Mouse (Mus musculus): ENCODE results near the gene Dydc2. TPM values are rescaled to one million over a fixed set of nuclear protein-coding genes. Genes with fewer than 3 reads are reported as not detected.
A peak's percentile ranks its signal among the peaks of the same experiment; 100 is the strongest.

Dydc2 gene
- polyA plus RNA-seq, 1 experiment from 2014 or later, result not detected

DNA sequence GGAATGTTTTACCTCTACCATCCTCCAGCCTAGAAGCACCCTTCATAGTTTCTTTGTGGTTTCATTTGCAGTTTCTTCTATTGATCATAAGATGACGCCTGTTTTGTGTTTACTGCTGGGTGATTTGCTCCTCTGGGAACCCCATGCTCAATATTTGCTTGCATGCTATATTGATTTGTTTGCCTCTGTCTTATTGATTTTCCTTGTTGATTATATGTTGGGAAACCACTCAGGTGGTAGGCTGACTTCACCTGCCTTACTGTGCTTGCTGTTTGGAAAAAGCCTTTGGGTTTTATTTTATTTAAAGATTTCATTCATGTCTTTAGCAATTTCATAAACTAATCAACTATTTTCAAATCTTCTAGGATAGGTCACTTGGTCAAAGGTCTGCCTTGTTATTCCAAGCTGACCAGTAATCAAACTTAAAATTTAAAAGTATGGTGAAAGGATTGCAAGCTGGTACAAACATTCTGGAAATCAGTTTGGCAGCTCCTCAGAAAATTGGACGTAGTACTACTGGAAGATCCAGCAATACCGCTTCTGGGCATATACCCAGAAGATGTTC is 27.4 kb upstream of the Dydc2 start:
- H3K4me2 ChIP-seq (ENCODE audit: low read depth, low read length), result no peak overlapping the region
- H3K27me3 ChIP-seq (replicated peaks; ENCODE audit: control insufficient read depth, insufficient read depth, low read length), result no peaks in the 10 kb centered on the region
- H3K4me1 ChIP-seq (ENCODE audit: control insufficient read depth, insufficient read depth, low read length), result no peaks in the 10 kb centered on the region
- no peak overlapping the region for H3K4me3 ChIP-seq (ENCODE audit: low read length)
- H3K9me3 ChIP-seq (ENCODE audit: control insufficient read depth, low read length), result no peaks in the 10 kb centered on the region
- no peak overlapping the region for H3K9ac ChIP-seq (ENCODE audit: low read depth, low read length)
- no peak overlapping the region for H3K27ac ChIP-seq (ENCODE audit: low read length)
- H3K36me3 ChIP-seq (ENCODE audit: control insufficient read depth, insufficient read depth, low read length), result no peaks in the 10 kb centered on the region
- 88% methylated on average over 3 of the region's 3 CpGs for WGBS
- ATAC-seq, result no peak

- no peaks in the 10 kb centered on the region for H3K4me1 ChIP-seq (ENCODE audit: control insufficient read depth, insufficient read depth, low read length)
- no peaks in the 10 kb centered on the region for H3K27me3 ChIP-seq (replicated peaks; ENCODE audit: control insufficient read depth, insufficient read depth, low read length)
- no peak for ATAC-seq
- no peaks in the 10 kb centered on the region for H3K36me3 ChIP-seq (ENCODE audit: control insufficient read depth, insufficient read depth, low read length)
- 55% methylated on average over 1 of the region's 1 CpGs for WGBS
- H3K4me2 ChIP-seq (ENCODE audit: low read depth, low read length), result no peak overlapping the region
- no peak overlapping the region for H3K9ac ChIP-seq (ENCODE audit: low read depth, low read length)
- no peak overlapping the region for H3K27ac ChIP-seq (ENCODE audit: low read length)
- H3K9me3 ChIP-seq (ENCODE audit: control insufficient read depth, low read length), result no peaks in the 10 kb centered on the region
- no peak overlapping the region for H3K4me3 ChIP-seq (ENCODE audit: low read length)
Observed at GRCm38 (mm10) chr14:41094114-41094513, 25.1 kb upstream of the Dydc2 start.

DNA sequence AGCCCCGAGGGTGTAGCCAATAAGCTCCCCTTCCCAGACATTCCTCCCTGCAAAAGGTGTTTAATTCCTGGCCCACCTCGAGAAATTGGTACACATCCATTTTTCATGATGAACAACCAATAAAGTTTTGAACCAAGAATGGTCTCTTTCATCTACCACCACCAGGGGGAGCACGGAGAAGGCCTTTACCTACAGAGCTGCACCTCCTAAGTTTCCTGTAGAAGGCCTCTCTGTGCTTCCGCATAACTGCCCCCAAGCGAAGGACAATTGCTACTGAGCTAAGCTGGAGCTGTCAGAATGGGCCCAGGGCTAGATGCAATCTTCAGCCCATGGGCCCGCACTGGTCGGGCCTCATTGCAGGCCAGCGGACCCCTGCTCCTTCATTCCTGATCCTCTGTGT is 21.8 kb upstream of the Dydc2 start:
- no peak overlapping the region for H3K4me2 ChIP-seq (ENCODE audit: low read depth, low read length)
- no peak for ATAC-seq

DNA sequence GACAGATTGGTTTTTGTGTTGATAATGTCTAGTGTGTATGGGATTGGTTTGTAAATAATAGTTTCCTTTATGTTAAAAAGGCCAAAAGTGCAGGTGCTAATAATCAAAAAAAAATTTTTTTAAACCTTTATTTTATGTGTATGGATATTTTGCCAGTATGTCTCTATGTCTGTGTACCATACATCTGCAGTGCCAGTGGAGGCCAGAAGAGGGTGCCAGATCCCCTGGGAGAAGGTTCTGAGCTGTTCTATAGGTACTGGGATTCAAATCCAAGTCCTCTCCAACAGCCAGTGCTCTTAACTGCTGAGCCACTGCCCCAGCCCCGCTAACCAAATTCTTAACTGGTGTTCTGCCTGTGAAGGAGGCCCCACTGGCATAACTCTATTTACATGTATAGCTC is 18.5 kb upstream of the Dydc2 start:
- no peak for ATAC-seq
- WGBS, result 83% methylated on average over 1 of the region's 1 CpGs

More for the DNA sequence above, 21.8 kb upstream of the Dydc2 start:
- H3K36me3 ChIP-seq (ENCODE audit: control insufficient read depth, insufficient read depth, low read length), result no peaks in the 10 kb centered on the region
- no peak overlapping the region for H3K9ac ChIP-seq (ENCODE audit: low read depth, low read length)
- no peak overlapping the region for H3K27ac ChIP-seq (ENCODE audit: low read length)
- no peaks in the 10 kb centered on the region for H3K4me1 ChIP-seq (ENCODE audit: control insufficient read depth, insufficient read depth, low read length)
- H3K27me3 ChIP-seq (replicated peaks; ENCODE audit: control insufficient read depth, insufficient read depth, low read length), result no peaks in the 10 kb centered on the region
- no peaks in the 10 kb centered on the region for H3K9me3 ChIP-seq (ENCODE audit: control insufficient read depth, low read length)
- H3K4me3 ChIP-seq (ENCODE audit: low read length), result no peak overlapping the region
- WGBS, result 51% methylated on average over 8 of the region's 8 CpGs

GRCm38 (mm10) chr14:41082408-41082807 is 13.4 kb upstream of the Dydc2 start:
- no peaks in the 10 kb centered on the region for H3K9me3 ChIP-seq (ENCODE audit: control insufficient read depth, low read length)
- H3K4me3 ChIP-seq (ENCODE audit: low read length), result no peak overlapping the region
- no peaks in the 10 kb centered on the region for H3K4me1 ChIP-seq (ENCODE audit: control insufficient read depth, insufficient read depth, low read length)
- 85% methylated on average over 2 of the region's 2 CpGs for WGBS
- H3K27me3 ChIP-seq (replicated peaks; ENCODE audit: control insufficient read depth, insufficient read depth, low read length), result no peaks in the 10 kb centered on the region
- no peaks in the 10 kb centered on the region for H3K36me3 ChIP-seq (ENCODE audit: control insufficient read depth, insufficient read depth, low read length)
- ATAC-seq, result no peak
- H3K4me2 ChIP-seq (ENCODE audit: low read depth, low read length), result no peak overlapping the region
- H3K27ac ChIP-seq (ENCODE audit: low read length), result no peak overlapping the region
- no peak overlapping the region for H3K9ac ChIP-seq (ENCODE audit: low read depth, low read length)

More for the DNA sequence above, 18.5 kb upstream of the Dydc2 start:
- Histone ChIP-seq H3K4me1 (ENCODE audit: control insufficient read depth, insufficient read depth, low read length) (no peaks in the 10 kb centered on the region), H3K4me3 (ENCODE audit: low read length) (no peak overlapping the region), H3K27ac (ENCODE audit: low read length) (no peak overlapping the region), H3K9me3 (ENCODE audit: control insufficient read depth, low read length) (no peaks in the 10 kb centered on the region), H3K36me3 (ENCODE audit: control insufficient read depth, insufficient read depth, low read length) (no peaks in the 10 kb centered on the region), H3K27me3 (replicated peaks; ENCODE audit: control insufficient read depth, insufficient read depth, low read length) (no peaks in the 10 kb centered on the region), H3K4me2 (ENCODE audit: low read depth, low read length) (no peak overlapping the region), H3K9ac (ENCODE audit: low read depth, low read length) (no peak overlapping the region)

DNA sequence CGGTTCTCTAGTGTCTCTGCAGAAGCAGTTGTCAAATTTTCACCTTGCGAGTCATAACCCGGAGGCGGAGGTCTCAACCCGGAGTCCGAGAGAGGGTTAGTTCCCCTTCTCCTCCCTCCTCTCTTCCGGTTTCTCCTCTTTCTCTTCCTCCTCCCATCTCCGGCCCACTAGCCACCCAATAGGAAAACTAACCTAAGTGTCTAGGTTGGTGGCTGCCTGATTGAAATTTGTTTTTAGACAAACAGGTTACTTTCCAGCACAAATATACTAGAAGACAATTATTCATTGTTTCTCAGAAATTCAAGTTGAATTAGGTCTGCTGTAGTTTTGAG is 3.9 kb upstream of the Dydc2 start:
- Histone ChIP-seq H3K27ac (ENCODE audit: low read length) (no peak overlapping the region), H3K36me3 (ENCODE audit: control insufficient read depth, insufficient read depth, low read length) (no peaks in the 10 kb centered on the region), H3K27me3 (replicated peaks; ENCODE audit: control insufficient read depth, insufficient read depth, low read length) (no peaks in the 10 kb centered on the region), H3K4me1 (ENCODE audit: control insufficient read depth, insufficient read depth, low read length) (peaks cover 4% of the 10 kb centered on the region; the same call in 1 of the 2 replicates), H3K4me3 (ENCODE audit: low read length) (peak overlapping the region; percentile 45), H3K4me2 (ENCODE audit: low read depth, low read length) (peak overlapping the region; percentile 63), H3K9ac (ENCODE audit: low read depth, low read length) (no peak overlapping the region), H3K9me3 (ENCODE audit: control insufficient read depth, low read length) (no peaks in the 10 kb centered on the region)
- WGBS, result 1% methylated on average over 8 of the region's 8 CpGs
- no peak for ATAC-seq

- H3K9ac ChIP-seq (ENCODE audit: low read depth, low read length), result no peak within 1 kb of the TSS
- peaks cover 4% of the 10 kb centered on the region; the same call in 1 of the 2 replicates for H3K4me1 ChIP-seq (ENCODE audit: control insufficient read depth, insufficient read depth, low read length)
- ATAC-seq, result peak; percentile 81
- H3K4me3 ChIP-seq (ENCODE audit: low read length), result peak within 1 kb of the TSS; percentile 45
- H3K27me3 ChIP-seq (replicated peaks; ENCODE audit: control insufficient read depth, insufficient read depth, low read length), result no peaks in the 10 kb centered on the region
- H3K4me2 ChIP-seq (ENCODE audit: low read depth, low read length), result peak within 1 kb of the TSS; percentile 63
- H3K36me3 ChIP-seq (ENCODE audit: control insufficient read depth, insufficient read depth, low read length), result no peaks in the 10 kb centered on the region
- no peak within 1 kb of the TSS for H3K27ac ChIP-seq (ENCODE audit: low read length)
- WGBS, result 13% methylated on average over 23 of the region's 23 CpGs
- no peaks in the 10 kb centered on the region for H3K9me3 ChIP-seq (ENCODE audit: control insufficient read depth, low read length)
Observed at GRCm38 (mm10) chr14:41072229-41072943, 3.4 kb upstream of the Dydc2 start, which contains the start of gene Dydc1. Dydc1 (plus strand) TSS chr14:41072911.

DNA sequence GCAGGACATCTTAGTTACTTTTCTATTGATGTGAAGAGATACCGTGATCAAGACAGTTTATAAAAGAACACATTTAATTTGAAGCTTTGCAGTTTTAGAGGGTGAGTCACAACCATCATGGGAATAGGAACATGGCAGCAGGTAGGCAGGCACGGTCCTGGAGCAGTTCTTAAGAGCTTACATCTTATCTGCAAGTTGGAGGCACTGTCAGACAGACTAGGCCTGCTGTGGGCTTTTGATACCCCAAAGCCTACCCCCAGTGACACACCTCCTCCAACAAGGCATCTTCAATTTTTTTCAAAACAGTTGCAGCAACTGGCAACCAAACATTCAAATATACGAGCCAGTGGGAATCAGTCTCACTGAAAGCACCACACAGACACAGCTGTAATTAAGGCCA is 1.3 kb upstream of the Dydc2 start:
- Histone ChIP-seq H3K4me3 (ENCODE audit: low read length) (no peak overlapping the region), H3K4me1 (ENCODE audit: control insufficient read depth, insufficient read depth, low read length) (peaks cover 4% of the 10 kb centered on the region; the same call in 1 of the 2 replicates), H3K4me2 (ENCODE audit: low read depth, low read length) (no peak overlapping the region), H3K27me3 (replicated peaks; ENCODE audit: control insufficient read depth, insufficient read depth, low read length) (no peaks in the 10 kb centered on the region), H3K9me3 (ENCODE audit: control insufficient read depth, low read length) (no peaks in the 10 kb centered on the region), H3K9ac (ENCODE audit: low read depth, low read length) (no peak overlapping the region), H3K36me3 (ENCODE audit: control insufficient read depth, insufficient read depth, low read length) (no peaks in the 10 kb centered on the region), H3K27ac (ENCODE audit: low read length) (no peak overlapping the region)
- WGBS, result 69% methylated on average over 3 of the region's 3 CpGs
- ATAC-seq, result no peak

DNA sequence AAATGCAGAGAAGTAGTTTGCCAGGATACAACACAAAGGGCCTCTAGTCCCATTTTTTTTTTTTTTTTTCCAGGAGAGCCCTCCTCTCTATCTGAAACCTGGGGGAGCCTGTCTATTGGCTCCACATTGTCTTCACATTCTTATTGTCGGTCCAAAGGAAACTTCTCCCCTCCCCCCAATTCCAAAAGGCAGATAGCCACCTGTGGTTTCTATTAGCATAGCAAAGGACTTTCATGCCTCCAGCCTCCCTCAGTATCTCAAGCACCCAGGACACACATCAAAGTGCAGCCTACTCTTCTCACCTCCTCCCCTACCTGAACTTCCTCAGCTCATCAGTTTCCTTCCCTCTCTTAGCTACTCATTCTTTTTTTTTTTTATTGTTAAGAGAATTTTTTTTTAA is 2.6 kb downstream of the Dydc2 start:
- Histone ChIP-seq H3K4me2 (ENCODE audit: low read depth, low read length) (no peak overlapping the region), H3K4me3 (ENCODE audit: low read length) (no peak overlapping the region), H3K9me3 (ENCODE audit: control insufficient read depth, low read length) (no peaks in the 10 kb centered on the region), H3K36me3 (ENCODE audit: control insufficient read depth, insufficient read depth, low read length) (no peaks in the 10 kb centered on the region), H3K27me3 (replicated peaks; ENCODE audit: control insufficient read depth, insufficient read depth, low read length) (no peaks in the 10 kb centered on the region), H3K27ac (ENCODE audit: low read length) (no peak overlapping the region), H3K4me1 (ENCODE audit: control insufficient read depth, insufficient read depth, low read length) (no peaks in the 10 kb centered on the region), H3K9ac (ENCODE audit: low read depth, low read length) (no peak overlapping the region)
- whole genome bisulfite sequencing, result 22% methylated on average over 1 of the region's 1 CpGs
- ATAC-seq, result no peak
